Mouse (Mus musculus) heart, postnatal 0 days (tissue): ENCODE data around the gene Ksr2.

ENCODE experiments used
- CTCF ChIP-seq: IDR thresholded peaks from 2 replicates; pipeline ENCODE4 v1.5.1; 2016; ENCODE audit warnings: antibody characterized with exemption, control low read depth, low read depth
- EP300 ChIP-seq: IDR thresholded peaks from 2 replicates; pipeline ENCODE4 v1.6.1; 2016; ENCODE audit warnings: antibody characterized with exemption, low read depth

DNA sequence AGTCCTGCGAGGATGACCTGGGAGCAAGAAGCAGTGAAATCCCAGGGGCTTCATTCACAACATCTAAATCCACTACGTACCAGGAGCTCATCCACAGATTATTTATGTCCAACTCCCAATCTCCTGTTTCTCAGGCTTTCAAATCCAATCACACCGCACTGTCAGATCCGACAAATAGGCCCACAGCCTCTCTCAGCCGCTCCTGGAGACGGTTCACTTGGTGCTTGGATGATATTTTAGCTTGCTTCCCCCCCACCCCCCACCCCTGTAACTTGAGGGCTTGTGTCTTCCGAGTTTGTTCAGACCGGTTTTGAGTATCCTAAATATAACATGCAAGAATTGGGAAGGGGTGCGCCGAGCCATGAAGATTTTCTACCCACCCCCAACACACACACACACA, 297.8 kb downstream of the Ksr2 start:
- TF ChIP-seq CTCF (no peak), EP300 (no peak)
